Mouse (Mus musculus) small intestine, adult 2 months (tissue): ENCODE measurements around the gene Nsd2.

Experiments used
- CTCF ChIP-seq: fragments of 200-500 bp; IDR thresholded peaks from 2 replicates; pipeline ENCODE4 v1.5.1; 2012; ENCODE audit warnings: low read depth, mild to moderate bottlenecking, control low read depth, inconsistent platforms, low read length, moderate library complexity, mixed read lengths; ENCODE audit not compliant: insufficient replicate concordance, insufficient read length; ENCODE audit errors: extremely low read depth
- POLR2A ChIP-seq: fragments of 200-500 bp; IDR thresholded peaks from 2 replicates; pipeline ENCODE4 v1.6.1; 2012; ENCODE audit warnings: low read depth, mild to moderate bottlenecking, control low read depth, inconsistent platforms, low read length, moderate library complexity

DNA sequence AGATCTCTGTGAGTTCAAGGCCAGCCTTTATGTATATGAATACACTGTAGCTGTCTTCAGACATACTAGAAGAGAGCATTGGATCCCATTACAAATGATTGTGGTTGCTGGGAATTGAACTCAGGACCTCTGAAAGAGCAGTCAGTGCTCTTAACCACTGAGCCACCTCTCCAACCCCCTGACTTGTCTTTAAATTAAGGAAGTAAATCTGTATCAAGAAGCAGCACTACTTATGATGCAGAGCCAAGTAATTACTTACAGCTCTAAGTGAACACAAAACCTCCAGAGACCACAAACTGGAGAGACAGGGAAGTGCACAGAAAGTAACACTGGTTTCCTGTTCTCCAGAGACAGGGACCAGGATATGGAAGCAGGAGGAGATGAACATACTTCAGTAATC, 43.3 kb upstream of the Nsd2 start:
- TF ChIP-seq CTCF: no peak
- no peak for TF ChIP-seq POLR2A
